Mouse (Mus musculus): ENCODE results near the gene Dtx3l. TPM values are rescaled to one million over a fixed set of nuclear protein-coding genes. Genes with fewer than 3 reads are reported as not detected.
"Not testable (repeated sequence)": the region's sequence is repeated elsewhere in the genome, so short reads cannot be mapped to it uniquely, and the experiment has no call there.

Dtx3l gene
- polyA plus RNA-seq, 1 experiment from 2014 or later: 3.5 TPM

- no peaks in the 10 kb centered on the region for H3K4me1 ChIP-seq
- 0 out of 2 replicates have a peak, but pooled peaks cover 3% of the 10 kb centered on the region for H3K36me3 ChIP-seq
- H3K9me3 ChIP-seq (replicated peaks): no peaks in the 10 kb centered on the region
- ATAC-seq: no peak
- no peak overlapping the region for H3K27ac ChIP-seq
- H3K9ac ChIP-seq: no peak overlapping the region
- WGBS (ENCODE audit: insufficient replicate concordance): 52% methylated on average over 5 of the region's 5 CpGs
- H3K4me3 ChIP-seq: no peak overlapping the region
- no peaks in the 10 kb centered on the region for H3K27me3 ChIP-seq (replicated peaks)
- H3K4me2 ChIP-seq: no peak overlapping the region
Observed at GRCm38 (mm10) chr16:35966411-35967115, 27.6 kb upstream of the Dtx3l start.

GRCm38 (mm10) chr16:35965991-35966390 is 27.0 kb upstream of the Dtx3l start:
- WGBS (ENCODE audit: insufficient replicate concordance): 62% methylated on average over 3 of the region's 4 CpGs
- not testable (repeated sequence) for H3K36me3 ChIP-seq

GRCm38 (mm10) chr16:35952628-35953130 is 13.7 kb upstream of the Dtx3l start:
- no peak for ATAC-seq
- H3K4me3 ChIP-seq: no peak overlapping the region
- peaks cover 2% of the 10 kb centered on the region; the same call in 1 of the 2 replicates for H3K36me3 ChIP-seq
- H3K27me3 ChIP-seq (replicated peaks): no peaks in the 10 kb centered on the region
- no peaks in the 10 kb centered on the region for H3K4me1 ChIP-seq
- H3K27ac ChIP-seq: no peak overlapping the region
- 62% methylated on average over 5 of the region's 5 CpGs for WGBS (ENCODE audit: insufficient replicate concordance)
- H3K9me3 ChIP-seq (replicated peaks): no peaks in the 10 kb centered on the region
- no peak overlapping the region for H3K9ac ChIP-seq
- H3K4me2 ChIP-seq: no peak overlapping the region

More at GRCm38 (mm10) chr16:35965991-35966390, 27.0 kb upstream of the Dtx3l start:
- H3K9me3 ChIP-seq (replicated peaks); H3K4me1 ChIP-seq; H3K4me2 ChIP-seq; ATAC-seq; H3K9ac ChIP-seq; H3K27ac ChIP-seq; H3K27me3 ChIP-seq (replicated peaks); H3K4me3 ChIP-seq: not testable (repeated sequence)

GRCm38 (mm10) chr16:35951216-35951615 is 12.3 kb upstream of the Dtx3l start:
- H3K4me3 ChIP-seq: no peak overlapping the region
- ATAC-seq: no peak
- no peak overlapping the region for H3K27ac ChIP-seq
- 80% methylated on average over 3 of the region's 3 CpGs for WGBS (ENCODE audit: insufficient replicate concordance)
- no peaks in the 10 kb centered on the region for H3K36me3 ChIP-seq
- H3K4me1 ChIP-seq: no peaks in the 10 kb centered on the region
- H3K4me2 ChIP-seq: no peak overlapping the region
- H3K9ac ChIP-seq: no peak overlapping the region
- H3K27me3 ChIP-seq (replicated peaks): no peaks in the 10 kb centered on the region
- H3K9me3 ChIP-seq (replicated peaks): no peaks in the 10 kb centered on the region

- H3K9ac ChIP-seq: no peak overlapping the region
- no peaks in the 10 kb centered on the region for H3K4me1 ChIP-seq
- no peak for ATAC-seq
- no peaks in the 10 kb centered on the region for H3K27me3 ChIP-seq (replicated peaks)
- H3K9me3 ChIP-seq (replicated peaks): no peaks in the 10 kb centered on the region
- H3K4me3 ChIP-seq: no peak overlapping the region
- no peaks in the 10 kb centered on the region for H3K36me3 ChIP-seq
- H3K4me2 ChIP-seq: no peak overlapping the region
- WGBS (ENCODE audit: insufficient replicate concordance): 64% methylated on average over 5 of the region's 5 CpGs
- H3K27ac ChIP-seq: no peak overlapping the region
Observed at GRCm38 (mm10) chr16:35949264-35949663, 10.3 kb upstream of the Dtx3l start.

GRCm38 (mm10) chr16:35941382-35941781 is 2.4 kb upstream of the Dtx3l start:
- Histone ChIP-seq H3K27ac (no peak overlapping the region), H3K4me1 (peaks cover 15% of the 10 kb centered on the region), H3K9me3 (replicated peaks) (no peaks in the 10 kb centered on the region), H3K4me2 (no peak overlapping the region), H3K36me3 (peaks cover 4% of the 10 kb centered on the region; the same call in 1 of the 2 replicates), H3K9ac (no peak overlapping the region), H3K4me3 (no peak overlapping the region), H3K27me3 (replicated peaks) (no peaks in the 10 kb centered on the region)
- 63% methylated on average over 7 of the region's 7 CpGs for WGBS (ENCODE audit: insufficient replicate concordance)
- no peak for ATAC-seq

GRCm38 (mm10) chr16:35939690-35940089 is 739 bp upstream of the Dtx3l start:
- WGBS (ENCODE audit: insufficient replicate concordance): 7% methylated on average over 9 of the region's 9 CpGs
- no peaks in the 10 kb centered on the region for H3K27me3 ChIP-seq (replicated peaks)
- peaks cover 4% of the 10 kb centered on the region; the same call in 1 of the 2 replicates for H3K36me3 ChIP-seq
- ATAC-seq: peak; percentile 71
- H3K4me3 ChIP-seq: peak overlapping the region; percentile 86
- H3K27ac ChIP-seq: peak overlapping the region; percentile 61; the same call in 1 of the 2 replicates
- H3K4me1 ChIP-seq: peaks cover 15% of the 10 kb centered on the region
- H3K9ac ChIP-seq: peak overlapping the region; percentile 81
- H3K4me2 ChIP-seq: peak overlapping the region; percentile 92
- H3K9me3 ChIP-seq (replicated peaks): no peaks in the 10 kb centered on the region

- Histone ChIP-seq H3K27me3 (replicated peaks) (no peaks in the 10 kb centered on the region), H3K4me1 (peaks cover 15% of the 10 kb centered on the region), H3K36me3 (peaks cover 4% of the 10 kb centered on the region; the same call in 1 of the 2 replicates), H3K4me3 (peak overlapping the region; percentile 86), H3K27ac (peak overlapping the region; percentile 61; the same call in 1 of the 2 replicates), H3K9ac (peak overlapping the region; percentile 81), H3K9me3 (replicated peaks) (no peaks in the 10 kb centered on the region), H3K4me2 (peak overlapping the region; percentile 92)
- WGBS (ENCODE audit: insufficient replicate concordance): 5% methylated on average over 6 of the region's 6 CpGs
- peak; percentile 58 for ATAC-seq
Observed at GRCm38 (mm10) chr16:35939261-35939660, 310 bp upstream of the Dtx3l start.

- no peak for ATAC-seq
Observed at GRCm38 (mm10) chr16:35933181-35933580, 5.8 kb downstream of the Dtx3l start.

GRCm38 (mm10) chr16:35932179-35933055 is 6.5 kb downstream of the Dtx3l start:
- Histone ChIP-seq H3K36me3 (peaks cover 10% of the 10 kb centered on the region; the same call in 1 of the 2 replicates), H3K4me1 (no peaks in the 10 kb centered on the region), H3K27me3 (replicated peaks) (no peaks in the 10 kb centered on the region), H3K4me2 (no peak overlapping the region), H3K4me3 (no peak overlapping the region), H3K27ac (no peak overlapping the region), H3K9ac (no peak overlapping the region), H3K9me3 (replicated peaks) (no peaks in the 10 kb centered on the region)
- ATAC-seq: no peak
- WGBS (ENCODE audit: insufficient replicate concordance): 74% methylated on average over 19 of the region's 19 CpGs

More at GRCm38 (mm10) chr16:35933181-35933580, 5.8 kb downstream of the Dtx3l start:
- no peaks in the 10 kb centered on the region for H3K9me3 ChIP-seq (replicated peaks)
- H3K9ac ChIP-seq: no peak overlapping the region
- no peak overlapping the region for H3K4me2 ChIP-seq
- H3K36me3 ChIP-seq: peaks cover 10% of the 10 kb centered on the region; the same call in 1 of the 2 replicates
- WGBS (ENCODE audit: insufficient replicate concordance): 71% methylated on average over 10 of the region's 10 CpGs
- peaks cover 6% of the 10 kb centered on the region; the same call in 1 of the 2 replicates for H3K4me1 ChIP-seq
- H3K4me3 ChIP-seq: no peak overlapping the region
- no peak overlapping the region for H3K27ac ChIP-seq
- H3K27me3 ChIP-seq (replicated peaks): no peaks in the 10 kb centered on the region

- WGBS (ENCODE audit: insufficient replicate concordance): 75% methylated on average over 5 of the region's 5 CpGs
- no peak overlapping the region for H3K9ac ChIP-seq
- ATAC-seq: no peak
- no peaks in the 10 kb centered on the region for H3K27me3 ChIP-seq (replicated peaks)
- no peaks in the 10 kb centered on the region for H3K4me1 ChIP-seq
- no peaks in the 10 kb centered on the region for H3K36me3 ChIP-seq
- no peak overlapping the region for H3K4me2 ChIP-seq
- no peak overlapping the region for H3K4me3 ChIP-seq
- no peaks in the 10 kb centered on the region for H3K9me3 ChIP-seq (replicated peaks)
- H3K27ac ChIP-seq: no peak overlapping the region
Observed at GRCm38 (mm10) chr16:35924341-35924740, 14.6 kb downstream of the Dtx3l start.
